In genomic region chr12:32223629-32224028, GRCm38 (mm10) we compare ENCODE assay signal across 13 mouse cellular contexts.
"Had no signal": no experiment of that assay in that cellular context is flagged by ENCODE, and none has a peak within 500 bp of the region (broad histone marks: within the 10 kb centered on the region; RNA-seq: fewer than 3 reads in every experiment).

No protein-coding gene starts in this region.

- H3K4me2 ChIP-seq: liver, embryonic 12.5 days; lung, embryonic 14.5 days; midbrain, embryonic 12.5 days; neural tube, embryonic 12.5 days had no signal

- ATAC-seq: liver, embryonic 12.5 days had no signal

- DNase-seq: lung, adult 18-20 months; lung, embryonic 14.5 days; lung, postnatal 10 days; lung, postnatal 4 days; midbrain, embryonic 14.5 days; right cerebral cortex, postnatal 14 days; thymus, adult 18-20 months; thymus, postnatal 14 days; thymus, postnatal 36 days had no signal

- H3K9me3 ChIP-seq: liver, embryonic 12.5 days; midbrain, embryonic 12.5 days; neural tube, embryonic 12.5 days had no signal

- H3K27me3 ChIP-seq: midbrain, embryonic 12.5 days; neural tube, embryonic 12.5 days had no signal

- H3K4me3 ChIP-seq: liver, embryonic 12.5 days; midbrain, embryonic 12.5 days; neural tube, embryonic 12.5 days had no signal

- H3K9ac ChIP-seq: liver, embryonic 12.5 days; liver, embryonic 14.5 days; lung, embryonic 14.5 days; midbrain, embryonic 12.5 days; neural tube, embryonic 12.5 days had no signal

- H3K4me1 ChIP-seq: midbrain, embryonic 12.5 days; neural tube, embryonic 12.5 days had no signal

- H3K36me3 ChIP-seq: liver, embryonic 12.5 days; midbrain, embryonic 12.5 days; neural tube, embryonic 12.5 days had no signal

- H3K27ac ChIP-seq: liver, embryonic 12.5 days; liver, embryonic 14.5 days; midbrain, embryonic 12.5 days; neural tube, embryonic 12.5 days had no signal
